Mouse (Mus musculus) retina, embryonic 14.5 days (tissue): ENCODE results near the gene Fzd5.

ENCODE experiments used
- DNase-seq: peaks from one replicate; pipeline ENCODE4 v3.0.0-alpha.2; 2015; ENCODE audit warnings: low spot score

The Fzd5 gene

DNA sequence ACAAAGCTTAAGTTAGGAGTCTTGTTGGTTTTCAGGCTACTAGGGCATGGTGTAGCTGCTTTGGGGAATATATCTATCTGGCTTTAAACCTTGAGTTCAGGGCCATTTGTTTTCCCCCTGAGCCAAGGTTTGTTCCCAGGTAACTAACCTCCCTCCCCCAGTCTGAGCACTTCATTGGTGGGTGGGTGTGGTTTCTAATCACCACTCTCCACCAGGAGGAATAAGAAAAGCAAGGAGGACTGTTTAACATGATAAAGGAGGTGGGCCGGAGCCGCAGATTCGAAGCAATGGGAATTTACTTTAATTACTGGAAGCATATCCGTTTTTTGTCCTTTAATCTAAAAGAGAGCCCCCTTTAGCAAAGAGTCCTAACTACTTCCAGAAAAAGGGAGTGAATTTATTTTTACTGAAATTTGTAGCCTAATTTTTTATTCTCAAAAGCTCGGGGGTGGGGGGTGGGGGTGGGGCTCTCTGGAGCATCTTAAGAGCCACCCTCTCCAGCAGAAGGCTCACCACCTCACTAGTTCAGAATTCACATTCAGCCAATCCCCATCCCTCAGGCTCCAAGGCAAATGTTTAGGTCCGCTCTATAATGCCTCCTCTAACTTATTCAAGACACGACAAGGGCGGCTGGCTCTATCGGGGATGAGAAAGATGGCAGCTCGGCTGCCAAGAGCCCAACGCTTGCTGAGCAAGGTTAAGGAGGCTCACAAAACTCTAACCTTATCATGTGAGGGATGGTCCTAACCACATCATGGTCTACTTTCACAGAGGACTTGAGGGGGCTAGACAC lies 3.9 kb downstream of the Fzd5 start:
- DNase-seq: no peak

DNA sequence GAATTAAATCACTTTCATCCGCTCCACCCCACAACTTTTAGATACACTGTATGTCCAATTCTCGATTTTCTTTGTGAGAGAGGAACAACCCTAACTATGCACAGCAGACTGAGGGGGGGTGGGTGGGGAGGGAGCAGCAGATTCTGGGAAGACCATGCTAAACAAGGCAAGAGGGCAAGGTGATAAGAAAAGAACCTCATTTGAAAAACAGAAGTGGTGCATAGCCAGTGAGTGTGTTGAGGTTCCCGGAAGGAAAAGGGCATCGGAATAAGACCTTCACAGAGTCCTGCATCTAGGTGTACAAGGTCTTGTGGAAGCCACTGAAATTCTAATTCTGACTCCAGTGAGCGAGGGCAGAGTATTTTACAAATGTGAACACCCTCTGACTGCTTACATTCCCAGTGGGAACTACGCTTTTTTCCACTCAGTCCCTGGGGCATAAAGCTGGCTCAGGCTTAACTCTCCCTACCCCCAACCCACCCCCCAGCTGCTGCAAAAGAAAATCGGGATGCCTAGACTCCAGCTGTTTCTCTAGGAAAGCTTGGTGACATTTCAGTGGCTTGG lies 4.8 kb downstream of the Fzd5 start:
- DNase-seq: no peak

DNA sequence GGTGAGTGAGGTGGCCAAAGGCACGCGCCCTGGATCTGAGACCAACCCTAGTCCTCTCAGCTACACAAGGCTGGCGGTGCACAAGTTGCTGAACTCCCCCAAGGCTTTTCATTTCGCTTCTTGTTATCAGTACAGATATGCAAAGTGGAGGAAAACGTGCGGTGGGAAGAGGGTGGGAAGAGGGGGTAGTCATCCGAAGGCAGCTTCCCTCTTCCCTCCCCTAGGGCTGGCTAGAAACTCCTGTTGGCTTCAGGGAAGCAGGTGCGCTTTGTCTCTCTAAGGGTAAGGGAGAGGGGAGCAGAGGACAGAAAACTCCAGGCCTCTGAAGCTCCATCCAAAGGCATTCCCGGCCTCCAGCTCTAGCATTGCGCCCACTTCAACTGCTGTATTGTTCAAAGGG lies 5.4 kb downstream of the Fzd5 start:
- no peak for DNase-seq

DNA sequence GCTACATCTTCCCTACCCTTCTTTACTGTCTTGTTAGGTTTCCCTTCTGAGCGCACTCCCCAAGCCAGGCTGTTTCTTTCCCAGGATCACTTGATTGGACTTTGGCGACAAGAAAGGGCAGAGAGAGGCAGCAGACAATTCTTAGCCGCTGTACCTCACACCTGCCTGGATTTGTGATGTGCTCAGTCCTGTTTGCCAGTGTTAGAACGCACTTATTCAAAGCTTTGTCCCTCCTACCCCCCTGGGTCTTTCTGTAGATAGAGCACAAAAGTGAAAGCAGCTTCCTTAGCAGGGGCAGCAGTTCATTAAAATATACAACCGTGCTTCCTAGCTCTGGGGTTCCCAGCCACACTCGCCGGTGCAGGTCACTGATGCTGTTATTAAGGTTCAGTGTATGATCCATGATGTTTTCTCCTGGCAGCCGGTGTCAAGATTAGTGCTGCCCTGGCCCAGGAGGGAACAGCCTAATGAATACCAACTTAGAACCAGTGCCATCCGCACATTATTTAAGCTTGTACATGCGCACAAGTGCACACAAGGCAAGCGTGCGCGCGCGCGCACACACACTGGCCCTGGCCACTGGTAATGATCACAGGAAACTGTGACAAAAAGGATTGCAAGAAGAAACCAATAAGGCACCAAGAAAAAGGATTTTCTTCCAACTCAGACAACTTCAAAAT lies 6.1 kb downstream of the Fzd5 start:
- DNase-seq: peak; percentile 64

DNA sequence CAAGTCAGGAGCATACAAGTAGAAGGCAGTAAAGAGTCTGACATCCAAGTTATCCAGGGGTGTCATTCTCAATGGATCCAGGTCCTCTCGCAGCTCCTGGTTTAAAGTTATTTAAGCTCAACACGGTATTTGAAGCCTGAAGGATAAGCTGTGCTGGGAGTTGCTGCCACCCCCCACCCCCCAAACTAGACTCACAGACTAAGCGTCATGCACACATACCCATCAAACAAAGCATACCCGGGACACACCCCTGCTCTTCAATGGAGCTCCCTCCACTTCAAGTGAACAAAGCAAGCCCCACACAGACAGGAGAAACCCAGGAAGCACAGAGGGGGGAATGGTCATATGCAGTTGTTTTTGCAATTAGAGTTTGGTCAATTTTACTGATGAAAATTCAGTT lies 7.5 kb downstream of the Fzd5 start:
- no peak for DNase-seq

DNA sequence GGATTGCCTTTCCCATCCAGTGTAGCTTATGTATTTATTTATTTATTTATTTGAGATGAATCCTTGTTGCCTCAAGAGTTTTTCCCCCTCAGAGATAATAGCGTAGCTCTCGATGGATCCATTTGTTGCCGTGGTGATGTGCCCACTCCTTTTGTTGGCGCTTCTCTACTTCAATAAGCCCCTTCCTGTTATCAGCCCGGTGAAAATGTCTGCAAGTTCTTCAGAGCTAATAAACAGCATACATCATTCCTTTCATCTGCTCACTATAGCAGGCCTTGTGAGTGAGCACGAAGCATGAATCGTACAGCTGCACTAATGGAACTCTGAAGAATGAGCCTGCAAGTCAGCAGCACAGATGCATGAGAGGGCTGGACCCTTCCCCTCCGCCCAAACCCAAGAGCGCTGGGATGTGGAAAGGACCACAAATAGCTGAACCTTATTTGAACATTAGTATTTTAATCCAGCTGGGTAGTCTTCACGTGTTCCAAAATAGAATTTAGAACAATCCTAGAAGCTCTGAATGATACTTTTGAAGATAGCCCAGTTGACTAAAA lies 16.4 kb downstream of the Fzd5 start:
- no peak for DNase-seq

DNA sequence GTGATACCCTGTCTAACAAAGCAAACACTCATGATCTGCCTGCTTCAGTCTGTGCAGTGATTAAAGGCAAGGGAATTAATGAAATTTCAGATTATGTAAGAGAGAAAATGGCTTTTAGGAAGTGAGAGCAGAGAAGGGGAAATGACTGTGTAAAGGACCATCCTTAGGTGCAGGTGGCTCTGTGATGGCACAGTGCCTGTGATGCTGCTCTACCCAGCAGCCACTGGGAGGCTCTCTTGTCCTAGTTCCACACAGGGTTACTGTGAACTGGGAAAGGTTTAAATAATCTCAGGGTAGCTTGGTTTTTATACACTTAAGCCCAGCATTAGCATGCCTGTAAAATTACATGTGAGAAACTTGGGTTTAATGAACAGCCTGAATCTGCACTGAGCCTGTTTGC lies 20.0 kb downstream of the Fzd5 start:
- DNase-seq: peak; percentile 78

DNA sequence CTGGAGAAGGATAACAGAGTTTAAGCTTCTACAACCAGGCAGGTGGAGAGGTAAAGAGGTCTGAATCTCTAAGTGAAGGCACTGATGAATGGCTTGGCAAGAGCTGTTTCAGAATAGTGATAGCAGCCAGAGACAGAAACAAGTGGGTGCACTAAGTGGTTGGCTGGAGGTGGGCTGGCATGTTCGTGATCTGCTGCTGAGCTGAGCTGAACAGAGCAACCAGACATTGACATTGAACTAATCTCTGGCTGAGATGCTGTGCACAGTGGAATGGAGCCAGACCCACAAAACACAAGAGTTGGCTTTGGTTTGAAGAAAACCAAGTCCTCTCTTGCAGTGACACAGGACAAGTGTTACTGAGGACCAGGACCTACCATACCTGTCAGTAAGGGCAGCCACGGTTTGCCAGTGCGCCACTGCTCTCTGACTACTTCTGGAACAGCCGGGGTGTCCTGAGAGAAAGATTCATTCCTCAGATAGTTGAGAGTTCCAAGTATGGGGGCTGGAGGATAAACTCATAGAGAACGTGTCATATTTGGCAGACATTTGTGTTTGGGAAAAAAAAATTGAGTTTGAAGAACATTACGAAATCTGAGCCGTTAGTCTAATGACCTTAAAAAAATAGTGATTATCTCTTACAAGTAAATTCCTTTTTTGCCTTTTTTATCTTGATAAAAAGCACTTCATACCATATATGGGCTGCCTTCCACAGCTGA lies 20.8 kb downstream of the Fzd5 start:
- DNase-seq: no peak

DNA sequence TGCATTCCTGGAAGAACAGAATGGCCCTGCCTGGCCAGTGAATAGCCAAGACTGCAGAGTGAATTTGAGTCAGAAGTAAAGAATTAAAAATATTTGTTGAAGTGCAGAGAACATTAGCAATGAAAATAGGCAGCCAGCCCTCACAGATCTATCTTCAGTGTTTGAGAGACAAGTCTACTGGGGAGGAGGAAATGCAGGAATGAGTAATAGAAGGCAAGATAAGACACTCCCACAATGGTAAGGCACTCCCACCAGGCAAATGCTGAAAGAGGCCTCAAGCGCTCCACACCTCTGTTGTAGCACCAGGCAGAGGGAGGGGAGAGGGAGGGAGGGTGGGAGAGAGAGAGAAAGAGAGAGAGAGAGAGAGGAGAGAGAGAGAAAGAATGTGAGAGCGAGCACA lies 22.1 kb downstream of the Fzd5 start:
- DNase-seq: no peak

DNA sequence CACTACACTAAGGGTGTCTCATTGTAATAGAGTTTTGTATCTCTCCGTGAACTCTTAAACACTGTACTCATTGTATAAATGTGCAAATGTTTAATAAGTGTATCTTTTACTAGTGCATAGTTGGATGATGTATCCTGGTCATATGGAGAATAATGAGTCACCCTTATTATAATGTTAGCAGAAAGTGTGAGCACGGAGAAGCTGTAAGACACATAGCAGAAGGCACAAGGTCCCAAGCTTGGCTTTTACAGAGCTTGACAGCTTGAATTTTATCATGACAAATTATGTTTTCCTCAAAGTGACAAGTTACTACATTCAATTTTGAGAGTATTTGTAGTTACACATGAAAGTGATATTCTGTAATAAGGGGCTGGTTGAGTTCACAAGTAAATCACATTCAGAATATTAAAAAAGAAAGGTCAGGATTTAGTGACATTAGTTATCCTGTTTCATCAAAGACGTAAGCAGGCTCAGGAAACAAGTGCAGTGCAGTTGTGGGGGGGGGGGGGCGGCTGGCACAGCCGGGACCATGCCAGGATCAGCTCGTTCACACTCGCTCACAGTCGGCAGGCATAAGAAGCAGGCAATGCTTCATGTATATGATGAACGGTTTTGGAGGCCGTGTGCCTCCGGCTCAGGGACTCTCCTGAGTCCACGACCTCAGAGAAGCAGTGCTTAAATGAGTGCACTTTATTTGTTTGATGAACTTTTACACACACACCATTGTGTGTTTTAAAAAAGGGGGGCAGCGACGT lies 25.4 kb downstream of the Fzd5 start:
- DNase-seq: no peak

DNA sequence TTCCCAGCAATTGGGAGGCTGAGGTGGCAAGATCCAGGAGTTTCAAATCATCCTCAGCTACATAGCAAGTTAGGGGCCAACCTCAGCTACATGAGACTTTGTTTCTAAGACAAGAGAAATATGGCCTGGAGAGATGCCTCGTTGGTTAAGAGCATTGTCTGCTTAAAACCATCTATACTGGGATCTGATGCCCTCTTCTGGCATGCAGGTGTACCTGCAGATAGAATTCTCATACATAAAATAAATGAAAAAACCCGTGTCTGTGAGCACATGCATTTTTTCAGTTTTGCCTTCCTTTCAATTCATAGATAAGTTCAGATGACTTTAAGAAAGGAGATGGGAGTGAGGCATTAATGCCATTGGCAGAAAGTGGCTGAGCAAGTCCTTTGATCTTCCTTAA lies 27.7 kb downstream of the Fzd5 start:
- no peak for DNase-seq

DNA sequence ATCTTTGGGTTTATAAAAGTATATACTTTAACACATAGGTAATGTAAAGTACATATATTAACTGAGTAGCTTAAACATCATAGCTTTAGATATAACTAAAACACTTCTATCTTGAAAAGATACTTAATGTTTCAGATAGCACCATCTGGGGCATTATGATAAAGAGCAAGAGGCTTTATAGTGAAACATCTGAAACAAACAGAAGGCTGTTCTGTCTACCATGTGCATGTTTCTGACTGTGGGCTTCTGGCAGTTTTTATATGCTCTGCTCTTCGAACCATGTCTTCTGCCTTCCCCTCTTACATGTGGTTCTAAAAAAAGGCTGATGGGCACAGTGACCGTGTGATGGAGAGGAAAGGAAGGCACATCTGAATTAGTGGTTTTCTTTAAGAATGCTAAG lies 30.9 kb downstream of the Fzd5 start:
- no peak for DNase-seq

DNA sequence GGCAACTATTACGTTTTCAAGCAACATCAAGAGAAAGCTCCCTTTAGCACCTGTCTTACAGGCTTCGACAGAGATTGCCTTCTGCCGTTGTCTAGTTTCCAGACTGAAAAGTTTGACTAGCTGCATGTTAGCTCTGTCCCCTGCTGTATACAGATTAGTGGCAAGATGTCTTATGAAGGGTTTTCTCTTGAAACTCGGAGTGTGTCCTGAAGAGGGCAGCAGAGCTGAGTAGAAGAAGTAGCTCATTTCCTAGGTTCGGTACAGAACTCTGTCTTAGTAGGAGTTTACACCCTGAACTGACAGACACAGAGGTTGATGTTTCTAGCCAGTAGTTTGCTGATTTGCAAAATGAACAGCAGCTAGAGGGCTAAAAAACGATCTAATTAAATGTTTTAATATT lies 32.3 kb downstream of the Fzd5 start:
- DNase-seq: peak; percentile 84

DNA sequence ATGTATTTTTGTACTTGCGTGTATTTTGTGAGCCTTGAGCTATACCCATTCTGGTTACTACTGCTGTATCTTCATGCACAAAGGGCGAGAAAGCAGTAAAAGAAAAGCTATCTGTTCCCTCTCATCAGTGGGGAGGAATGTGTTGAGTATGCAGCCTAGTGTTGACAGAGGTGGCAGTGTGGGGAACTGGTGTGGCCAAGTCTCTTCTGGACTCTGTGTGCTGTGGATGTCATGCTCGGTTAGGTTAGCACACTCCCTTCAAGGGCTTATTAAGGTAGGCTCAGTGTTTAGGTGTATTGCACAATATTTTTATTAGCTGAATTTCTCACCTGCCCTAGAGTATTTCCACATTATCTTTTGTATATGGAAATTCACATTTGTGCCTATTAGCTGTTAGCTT lies 35.8 kb downstream of the Fzd5 start:
- DNase-seq: no peak

DNA sequence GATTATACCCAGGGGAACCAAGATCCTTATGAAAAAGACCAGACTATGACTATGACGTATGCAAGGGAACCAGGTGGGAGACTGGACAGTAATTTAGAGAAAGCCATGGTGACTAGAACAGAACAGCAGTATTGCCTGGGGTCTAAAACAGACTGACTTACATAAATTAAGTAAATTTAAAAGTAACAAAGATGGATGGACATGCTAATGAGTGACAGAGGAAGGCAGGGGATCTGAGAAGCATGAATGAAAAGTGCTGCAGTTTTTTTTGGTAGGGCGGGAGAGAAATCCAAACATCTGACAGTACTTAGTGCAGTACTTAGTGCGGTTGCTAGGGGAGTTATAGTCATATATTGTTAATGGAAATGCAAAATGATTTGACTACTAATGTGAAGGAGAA lies 42.4 kb downstream of the Fzd5 start:
- DNase-seq: no peak

DNA sequence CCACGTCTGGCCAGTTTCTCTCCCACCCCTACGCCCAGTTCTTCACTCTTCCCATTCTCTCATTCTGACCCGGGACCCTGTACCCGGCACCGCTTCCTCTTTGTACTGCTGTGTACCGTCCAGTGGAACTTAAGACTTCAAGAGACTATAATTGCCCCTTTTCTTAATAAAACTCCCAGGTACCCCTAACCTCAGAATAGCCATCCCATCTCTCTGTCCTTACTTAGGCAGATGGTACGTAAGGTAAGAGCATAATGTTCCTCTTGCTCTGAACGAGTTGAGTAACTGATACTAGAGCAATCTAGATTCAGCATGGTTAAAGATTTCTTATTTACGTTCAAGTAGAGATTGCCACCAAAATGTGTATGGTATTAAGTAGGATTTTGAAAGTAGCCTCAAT lies 46.0 kb downstream of the Fzd5 start:
- peak; percentile 25 for DNase-seq

DNA sequence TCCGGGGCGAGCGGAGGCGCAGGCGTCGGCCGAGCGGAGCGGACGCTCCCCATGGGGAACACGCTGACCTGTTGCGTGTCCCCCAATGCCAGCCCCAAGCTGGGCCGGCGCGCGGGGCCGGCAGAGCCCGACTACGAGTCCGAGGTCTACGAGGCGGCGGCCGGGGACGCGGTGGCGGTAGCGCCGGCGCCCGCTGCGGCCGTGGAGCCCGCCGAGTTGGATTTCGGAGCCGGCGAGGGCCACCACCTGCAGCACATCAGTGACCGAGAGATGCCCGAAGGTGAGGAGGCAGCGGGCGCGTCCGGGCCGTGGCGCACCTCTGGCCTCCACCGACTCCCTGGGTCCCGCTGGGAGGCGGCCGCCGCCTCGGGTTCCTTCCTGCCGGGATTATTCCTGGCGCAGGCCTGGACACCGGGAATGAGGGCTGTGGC lies 46.4 kb downstream of the Fzd5 start:
- DNase-seq: peak; percentile 73

DNA sequence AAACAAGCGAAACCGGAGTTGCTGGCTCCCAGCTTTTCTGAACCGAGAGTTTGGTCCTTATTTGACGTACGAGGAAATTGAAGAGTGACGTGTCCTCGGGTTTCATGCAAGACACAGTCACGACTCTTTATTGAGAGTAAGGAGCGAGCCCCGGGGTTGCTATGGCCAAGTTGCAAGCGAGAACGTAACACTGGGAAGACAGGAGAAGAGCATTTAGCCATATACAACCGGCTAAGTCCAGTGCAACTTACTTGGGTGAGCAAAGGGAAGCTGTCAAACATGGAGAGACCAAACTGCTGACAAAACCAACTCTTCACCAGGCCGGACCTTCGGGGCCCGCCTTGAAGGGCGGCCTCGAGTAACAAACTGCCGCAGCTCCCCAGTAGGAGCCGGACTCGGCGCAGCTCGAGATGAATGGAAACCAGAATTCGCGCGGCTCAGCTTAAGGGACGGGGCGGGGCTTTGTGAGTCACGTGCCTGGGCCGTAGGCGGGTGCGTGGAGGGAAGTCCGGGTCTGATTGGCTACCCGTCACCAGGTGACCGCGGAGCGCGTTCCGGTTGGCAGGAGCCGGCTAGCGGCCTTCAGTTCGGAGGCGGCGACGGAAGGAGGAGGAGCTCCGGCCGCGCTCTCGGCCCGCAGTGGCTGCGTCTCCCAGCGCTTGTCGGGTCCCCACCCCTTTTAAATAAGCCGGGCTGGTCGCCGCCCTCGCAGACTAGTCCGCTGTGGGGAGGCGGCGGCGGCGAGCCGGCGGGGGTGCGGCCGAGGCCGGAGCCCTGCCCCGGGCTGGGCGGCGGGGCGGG lies 47.1 kb downstream of the Fzd5 start, which contains the start of gene Ccnyl1:
Gene Ccnyl1 (plus strand): TSS at position 243 of the 801 bp plus-strand sequence.
- peak; percentile 99 for DNase-seq

DNA sequence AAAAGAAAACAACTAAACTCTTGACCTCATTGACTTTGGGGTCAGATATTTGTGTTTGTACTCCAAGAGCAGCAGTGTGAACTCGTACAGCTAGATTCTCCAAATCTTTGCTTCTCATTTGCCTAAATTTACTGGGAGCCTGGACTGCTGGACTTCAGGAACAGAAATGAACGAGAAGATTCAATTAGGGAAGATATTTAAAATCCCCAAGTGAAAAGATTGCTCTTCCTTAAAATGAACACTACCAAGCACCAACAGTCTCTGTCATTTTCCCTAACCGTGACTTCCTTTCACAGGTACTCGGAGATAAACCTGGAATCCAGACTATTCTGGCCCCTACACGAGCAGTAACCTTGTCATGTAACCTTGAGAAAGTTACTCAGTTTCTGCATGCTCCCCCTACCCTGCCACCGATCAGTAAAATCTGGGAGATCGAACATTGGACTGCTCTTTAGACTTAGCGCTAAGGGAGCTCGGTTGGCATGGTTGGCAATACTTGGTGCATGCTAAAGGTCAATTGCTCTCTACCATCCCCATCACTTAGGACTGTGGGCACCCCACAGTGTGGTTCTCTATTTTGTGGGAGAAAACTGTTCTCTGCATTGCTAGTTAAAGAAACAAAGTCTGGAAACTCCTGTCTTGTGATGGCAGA lies 47.9 kb downstream of the Fzd5 start:
- no peak for DNase-seq

DNA sequence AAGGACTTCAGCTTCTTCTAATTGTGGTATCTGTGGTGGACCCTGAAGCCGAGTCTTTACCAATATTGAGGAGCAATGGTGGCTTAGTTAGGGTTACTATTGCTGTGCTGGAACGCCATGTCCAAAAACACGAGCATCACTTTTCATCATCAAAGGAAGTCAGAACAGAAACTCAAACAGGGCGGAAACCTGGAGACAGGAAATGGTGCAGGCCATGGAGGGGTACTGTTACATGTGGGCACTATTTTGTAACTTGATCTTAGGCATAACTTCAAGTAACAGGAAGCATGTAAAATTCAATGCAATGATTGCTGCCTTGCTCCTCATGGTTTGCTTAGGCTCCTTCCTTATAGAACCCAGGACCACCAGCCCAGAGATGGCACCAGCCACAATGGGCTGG lies 49.5 kb downstream of the Fzd5 start:
- DNase-seq: no peak
